Mouse (Mus musculus): ENCODE results near the gene Asgr1. TPM values are rescaled to one million over a fixed set of nuclear protein-coding genes. Genes with fewer than 3 reads are reported as not detected.

The Asgr1 gene
- total and polyA plus RNA-seq, 3 experiments: not detected

GRCm38 (mm10) chr11:70040184-70040583, 13.7 kb upstream of the Asgr1 start:
- no peaks in the 10 kb centered on the region for H3K9me3 ChIP-seq (replicated peaks; ENCODE audit: low read length)
- H3K27me3 ChIP-seq (replicated peaks): no peaks in the 10 kb centered on the region
- no peak overlapping the region for H3K9ac ChIP-seq (ENCODE audit: insufficient read depth, low read depth)
- no peak for DNase-seq (ENCODE audit: extremely low read depth)
- dilution Hi-C loops (cut with MboI; ENCODE audit: extremely low pct_ligation_motif_present, extremely low pct_unique_long_range_greater_than_20kb, low sequenced_read_pairs) (no loop called here), in situ Hi-C loops (cut with MboI; ENCODE audit: low pct_ligation_motif_present, low pct_unique_long_range_greater_than_20kb, low sequenced_read_pairs) (no loop called here)
- no peak for TF ChIP-seq PAX5 (IDR thresholded peaks at IDR 0.05; ENCODE audit: low read length)
- no peak for TF ChIP-seq NRF1 (IDR thresholded peaks at IDR 0.05; ENCODE audit: low read depth, low read length)
- TF ChIP-seq JUND (conservative IDR thresholded peaks at IDR 0.05; ENCODE audit: low read depth, low read length): no peak
- no peak for TF ChIP-seq KAT2A (IDR thresholded peaks at IDR 0.05; ENCODE audit: insufficient replicate concordance, low read length)
- no peak for TF ChIP-seq TBP (conservative IDR thresholded peaks at IDR 0.05; ENCODE audit: low read depth, low read length)
- no peak for TF ChIP-seq CHD1 (IDR thresholded peaks at IDR 0.05; ENCODE audit: low read depth, low read length)
- no peak for TF ChIP-seq USF2 (conservative IDR thresholded peaks at IDR 0.05; ENCODE audit: low read depth, low read length)
- TF ChIP-seq SIN3A (IDR thresholded peaks at IDR 0.05; ENCODE audit: low read length): no peak
- TF ChIP-seq MAFK (IDR thresholded peaks at IDR 0.05; ENCODE audit: insufficient replicate concordance, low read length): no peak
- TF ChIP-seq POLR2AphosphoS2 (IDR thresholded peaks at IDR 0.05; ENCODE audit: low read depth, low read length): no peak
- TF ChIP-seq ZMIZ1 (IDR thresholded peaks at IDR 0.05; ENCODE audit: low read depth, low read length): no peak
- no peak for TF ChIP-seq ZC3H11A (IDR thresholded peaks at IDR 0.05; ENCODE audit: low read depth, low read length)
- no peak for TF ChIP-seq POLR2A (IDR thresholded peaks at IDR 0.05; ENCODE audit: low read depth, low read length)
- no peak for TF ChIP-seq UBTF (IDR thresholded peaks at IDR 0.05; ENCODE audit: low read depth, low read length)
- TF ChIP-seq SMC3 (IDR thresholded peaks at IDR 0.05; ENCODE audit: low read depth, low read length): no peak
- TF ChIP-seq BHLHE40 (IDR thresholded peaks at IDR 0.05; ENCODE audit: low read depth, low read length): no peak
- H3K27ac ChIP-seq (ENCODE audit: insufficient read depth, low read depth): no peak overlapping the region
- no peak overlapping the region for H3K4me3 ChIP-seq (replicated peaks in 1 of 3; ENCODE audit: low read depth in 2 of 3, low read length in 2 of 3, poor library complexity in 1 of 3)
- peaks cover 10 to 17% of the 10 kb centered on the region in 2 experiments for H3K4me1 ChIP-seq (ENCODE audit: control insufficient read depth in 1 of 2, insufficient read depth in 2 of 2)
- H3K4me2 ChIP-seq (ENCODE audit: insufficient read depth, low read depth, poor library complexity, severe bottlenecking): no peak overlapping the region
- H3K36me3 ChIP-seq (replicated peaks in 1 of 2; ENCODE audit: control insufficient read depth in 1 of 2, insufficient read depth in 1 of 2, low read length in 1 of 2): peaks cover 0 to 50% of the 10 kb centered on the region in 2 experiments
- H3K79me2 ChIP-seq (replicated peaks; ENCODE audit: control insufficient read depth, extremely low read depth, insufficient read depth, poor library complexity, severe bottlenecking): no peaks in the 10 kb centered on the region

- DNase-seq (ENCODE audit: extremely low read depth): no peak
- no peaks in the 10 kb centered on the region for H3K9me3 ChIP-seq (replicated peaks; ENCODE audit: low read length)
- H3K9ac ChIP-seq (ENCODE audit: insufficient read depth, low read depth): no peak overlapping the region
Observed at GRCm38 (mm10) chr11:70042309-70043085, 11.4 kb upstream of the Asgr1 start.

More at GRCm38 (mm10) chr11:70042309-70043085, 11.4 kb upstream of the Asgr1 start:
- Histone ChIP-seq H3K4me3 (replicated peaks in 1 of 3; ENCODE audit: low read depth in 2 of 3, low read length in 2 of 3, poor library complexity in 1 of 3) (no peak overlapping the region), H3K79me2 (replicated peaks; ENCODE audit: control insufficient read depth, extremely low read depth, insufficient read depth, poor library complexity, severe bottlenecking) (no peaks in the 10 kb centered on the region), H3K27me3 (replicated peaks) (no peaks in the 10 kb centered on the region), H3K36me3 (replicated peaks in 1 of 2; ENCODE audit: control insufficient read depth in 1 of 2, insufficient read depth in 1 of 2, low read length in 1 of 2) (peaks cover 0 to 52% of the 10 kb centered on the region in 2 experiments), H3K4me1 (ENCODE audit: control insufficient read depth in 1 of 2, insufficient read depth in 2 of 2) (peaks cover 8 to 12% of the 10 kb centered on the region in 2 experiments), H3K4me2 (ENCODE audit: insufficient read depth, low read depth, poor library complexity, severe bottlenecking) (no peak overlapping the region), H3K27ac (ENCODE audit: insufficient read depth, low read depth) (no peak overlapping the region)
- dilution Hi-C loops (cut with MboI; ENCODE audit: extremely low pct_ligation_motif_present, extremely low pct_unique_long_range_greater_than_20kb, low sequenced_read_pairs): no loop called here
- TF ChIP-seq CHD1 (IDR thresholded peaks at IDR 0.05; ENCODE audit: low read depth, low read length) (no peak), USF1 (IDR thresholded peaks at IDR 0.05; ENCODE audit: low read depth, low read length) (no peak), NELFE (IDR thresholded peaks at IDR 0.05; ENCODE audit: low read depth, low read length) (no peak), ELF1 (IDR thresholded peaks at IDR 0.05; ENCODE audit: low read depth, low read length) (no peak), POLR2AphosphoS2 (IDR thresholded peaks at IDR 0.05; ENCODE audit: low read depth, low read length) (no peak), ETS1 (conservative IDR thresholded peaks at IDR 0.05; ENCODE audit: low read depth, low read length) (no peak), MAZ (IDR thresholded peaks at IDR 0.05; ENCODE audit: low read depth, low read length) (no peak), KAT2A (IDR thresholded peaks at IDR 0.05; ENCODE audit: insufficient replicate concordance, low read length) (no peak), EP300 (IDR thresholded peaks at IDR 0.05; ENCODE audit: low read length) (no peak), NRF1 (IDR thresholded peaks at IDR 0.05; ENCODE audit: low read depth, low read length) (no peak), IRF4 (IDR thresholded peaks at IDR 0.05; ENCODE audit: low read depth, low read length) (no peak), E2F4 (IDR thresholded peaks at IDR 0.05; ENCODE audit: insufficient replicate concordance, low read depth, low read length) (no peak), JUN (IDR thresholded peaks at IDR 0.05; ENCODE audit: insufficient read depth, low read depth, low read length) (no peak), CHD2 (IDR thresholded peaks at IDR 0.05; ENCODE audit: low read length) (no peak), SIN3A (IDR thresholded peaks at IDR 0.05; ENCODE audit: low read length) (no peak), MAFK (IDR thresholded peaks at IDR 0.05; ENCODE audit: insufficient replicate concordance, low read length) (no peak)
- in situ Hi-C loops (cut with MboI; ENCODE audit: low pct_ligation_motif_present, low pct_unique_long_range_greater_than_20kb, low sequenced_read_pairs): no loop called here
